Mouse (Mus musculus) bone marrow, adult 2 months (tissue): Measurements from ENCODE around the gene Nup88. TPM values are rescaled to one million over a fixed set of nuclear protein-coding genes. Genes with fewer than 3 reads are reported as not detected.
"Not testable (repeated sequence)": the region's sequence is repeated elsewhere in the genome, so short reads cannot be mapped to it uniquely, and the experiment has no call there.

Experiments
- H3K27ac ChIP-seq: fragments of 200-500 bp; 2 replicates; pipeline ENCODE4 v1.5.1; 2012; ENCODE audit warnings: low read depth, mild to moderate bottlenecking, control low read depth, inconsistent platforms, low read length; ENCODE audit not compliant: control insufficient read depth, poor library complexity, insufficient read depth
- H3K4me1 ChIP-seq: fragments of 200-500 bp; 2 replicates; pipeline ENCODE4 v1.6.1; 2011; ENCODE audit warnings: low read length; ENCODE audit not compliant: control insufficient read depth, insufficient read depth
- H3K4me3 ChIP-seq: fragments of 200-500 bp; replicated peaks from 2 replicates; pipeline ENCODE3; 2011; ENCODE audit warnings: mild to moderate bottlenecking, low read depth, low read length, control low read depth; ENCODE audit not compliant: control insufficient read depth
- CTCF ChIP-seq: fragments of 200-500 bp; IDR thresholded peaks from 2 replicates; pipeline ENCODE4 v1.5.1; 2011; ENCODE audit warnings: low read length, control low read depth; ENCODE audit not compliant: control insufficient read depth, insufficient read depth
- POLR2A ChIP-seq: fragments of 200-500 bp; IDR thresholded peaks from 2 replicates; pipeline ENCODE4 v1.6.1; 2011; ENCODE audit warnings: low read depth, mild to moderate bottlenecking, control low read depth, low read length, borderline replicate concordance; ENCODE audit not compliant: control insufficient read depth
- WGBS: fragments of 180-500 bp; shearing (Covaris S2); methylation state at CpG from one replicate; pipeline ENCODE4 v1.1.7; 2018; 5-methylcytosine and 5-hydroxymethylcytosine counted together
- polyA plus RNA-seq: library from polyadenylated mRNA; stranded (reverse); fragments of >200 nt; gene quantifications from 2 replicates; pipeline ENCODE4 v1.2.4, GENCODE M21; 2011; ENCODE audit warnings: low replicate concordance; ENCODE audit not compliant: missing spikeins, insufficient read depth, insufficient read length

The Nup88 gene
- polyA plus RNA-seq, 1 experiment = 63.1 TPM

GRCm38 (mm10) chr11:70911323-70911722, 58.5 kb downstream of the Nup88 start:
- WGBS = 37% methylated on average over 3 of the region's 3 CpGs
- Histone ChIP-seq H3K4me1 (no peaks in the 10 kb centered on the region), H3K27ac (no peak overlapping the region), H3K4me3 (no peak overlapping the region)
- TF ChIP-seq CTCF = no peak
- no peak for TF ChIP-seq POLR2A

DNA sequence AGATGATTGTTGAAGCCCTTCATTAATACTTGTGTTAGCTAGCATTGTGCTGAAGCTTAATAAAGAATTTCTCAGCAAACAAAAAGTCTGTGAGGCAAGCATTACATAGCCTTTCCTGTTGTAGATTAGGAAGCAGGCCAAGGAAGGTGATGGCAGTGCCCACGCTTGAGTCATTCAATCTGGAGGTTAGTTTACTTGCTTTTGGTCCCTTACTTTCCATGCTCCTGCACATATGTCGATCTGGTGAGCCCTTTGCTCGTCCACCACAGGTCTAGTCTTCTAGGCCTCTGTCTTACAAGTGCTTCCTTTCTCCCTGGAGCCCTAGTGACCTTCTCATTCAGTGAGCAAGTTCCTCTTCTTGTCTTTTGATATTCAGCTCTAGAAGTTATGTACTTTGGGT, 63.1 kb downstream of the Nup88 start:
- H3K4me3 ChIP-seq = no peak overlapping the region
- no peaks in the 10 kb centered on the region for H3K4me1 ChIP-seq
- WGBS = 33% methylated on average over 3 of the region's 3 CpGs
- no peak overlapping the region for H3K27ac ChIP-seq
- TF ChIP-seq POLR2A (no peak), CTCF (no peak)

GRCm38 (mm10) chr11:70898182-70898581, 71.6 kb downstream of the Nup88 start:
- not testable (repeated sequence) for H3K4me1 ChIP-seq, H3K4me3 ChIP-seq, H3K27ac ChIP-seq
- 82% methylated on average over 5 of the region's 5 CpGs for WGBS

DNA sequence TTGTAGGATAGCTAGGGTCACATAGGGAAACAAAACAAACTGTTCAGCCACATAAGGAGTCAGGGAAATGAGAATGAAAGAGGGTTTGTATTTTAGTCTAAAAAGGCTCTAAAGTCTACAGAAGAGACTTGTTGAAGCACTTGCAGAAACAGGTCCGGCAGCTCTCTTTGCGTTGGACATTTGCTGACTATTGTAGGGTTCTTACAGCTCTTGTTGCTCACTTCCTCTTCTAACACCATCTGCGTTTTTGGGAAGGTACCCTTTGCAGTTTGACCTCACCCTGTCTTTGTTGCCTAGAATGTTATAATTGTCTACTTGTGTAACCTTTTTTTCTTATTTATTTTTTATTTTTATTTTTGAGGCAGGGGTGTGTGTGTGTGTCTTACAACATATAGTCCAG, 72.1 kb downstream of the Nup88 start:
- no peaks in the 10 kb centered on the region for H3K4me1 ChIP-seq
- H3K4me3 ChIP-seq = no peak overlapping the region
- 13% methylated on average over 3 of the region's 3 CpGs for WGBS
- TF ChIP-seq CTCF (no peak), POLR2A (no peak)
- no peak overlapping the region for H3K27ac ChIP-seq

Other genes with a start within 250 kb of the Nup88 start
- 1.1 and 1.7 TPM in 2 replicates for gene Zfp3, start 205.8 kb downstream of the Nup88 start, polyA plus RNA-seq
- gene Scimp, start 157.4 kb downstream of the Nup88 start, polyA plus RNA-seq = 1.9 TPM in 1 of 2 replicates, not detected in the other
- 12.6 and 28.8 TPM in 2 replicates for gene Rabep1, start 125.2 kb downstream of the Nup88 start, polyA plus RNA-seq
- gene Rpain, start 240 bp upstream of the Nup88 start, polyA plus RNA-seq = 51.8 and 149 TPM in 2 replicates
- gene C1qbp, start 13.1 kb upstream of the Nup88 start, polyA plus RNA-seq = 70.2 and 84.8 TPM in 2 replicates
- 4.8 and 11.3 TPM in 2 replicates for gene Dhx33, start 34.5 kb upstream of the Nup88 start, polyA plus RNA-seq
- gene Mis12, start 49.6 kb upstream of the Nup88 start, polyA plus RNA-seq = 22.1 and 29.4 TPM in 2 replicates
- gene Derl2, start 49.9 kb upstream of the Nup88 start, polyA plus RNA-seq = 16.8 and 37.9 TPM in 2 replicates
- gene 6330403K07Rik, start 63.5 kb upstream of the Nup88 start, polyA plus RNA-seq = not detected in 2 replicates
- gene Nlrp1a, start 174.7 kb upstream of the Nup88 start, polyA plus RNA-seq = 0.41 and 1.1 TPM in 2 replicates